Mouse (Mus musculus): ENCODE results near the gene Nabp2.
A peak's percentile ranks its signal among the peaks of the same experiment; 100 is the strongest.

Gene Nabp2

GRCm38 (mm10) chr10:128359226-128359625 lies 52.1 kb downstream of the Nabp2 start:
- no peak for DNase-seq (ENCODE audit: low read depth, low spot score)

- DNase-seq (ENCODE audit: low read depth, low spot score): peak; percentile 83
These were observed 52.5 kb downstream of the Nabp2 start for GRCm38 (mm10) chr10:128358796-128359195.

Data from 3T3-L1 (cell line).